Mouse (Mus musculus) stomach, postnatal 0 days (tissue): ENCODE measurements around the gene Mfsd14a. TPM values are rescaled to one million over a fixed set of nuclear protein-coding genes. Genes with fewer than 3 reads are reported as not detected.
A peak's percentile ranks its signal among the peaks of the same experiment; 100 is the strongest.

ENCODE experiments used
- ATAC-seq: fragments of 200-750 bp; cut with Nextera tagmentation; 2 replicates; pipeline ENCODE4 v1.8.0; 2017; ENCODE audit not compliant: low FRiP score, low TSS enrichment
- DNase-seq: peaks from one replicate; pipeline ENCODE4 v3.0.0-alpha.2; 2016; ENCODE audit warnings: low spot score
- H3K27ac ChIP-seq: fragments of 300-500 bp; sonication (generic); replicated peaks from 2 replicates; pipeline ENCODE4 v1.5.1; 2014; ENCODE audit warnings: mild to moderate bottlenecking, control low read depth
- H3K27me3 ChIP-seq: fragments of 300-500 bp; sonication (generic); 2 replicates; pipeline ENCODE4 v1.6.1; 2014; ENCODE audit warnings: low read length; ENCODE audit not compliant: control insufficient read depth, insufficient read depth
- H3K36me3 ChIP-seq: fragments of 300-500 bp; sonication (generic); 2 replicates; pipeline ENCODE4 v1.6.1; 2014; ENCODE audit warnings: low read length, mixed read lengths; ENCODE audit not compliant: control insufficient read depth, insufficient read depth
- H3K4me1 ChIP-seq: fragments of 300-500 bp; sonication (generic); replicated peaks from 2 replicates; pipeline ENCODE4 v1.6.1; 2014; ENCODE audit warnings: antibody characterized with exemption; ENCODE audit not compliant: control insufficient read depth, insufficient read depth
- H3K4me2 ChIP-seq: fragments of 300-500 bp; sonication (generic); replicated peaks from 2 replicates; pipeline ENCODE4 v1.6.1; 2014; ENCODE audit warnings: low read depth, mild to moderate bottlenecking, control low read depth, moderate library complexity
- H3K4me3 ChIP-seq: fragments of 300-500 bp; sonication (generic); 2 replicates; pipeline ENCODE4 v1.5.1; 2014; ENCODE audit warnings: low read depth, low read length, control low read depth
- H3K9ac ChIP-seq: fragments of 300-500 bp; sonication (generic); 2 replicates; pipeline ENCODE4 v1.6.1; 2014; ENCODE audit warnings: mild to moderate bottlenecking, low read length, control low read depth, mixed read lengths
- H3K9me3 ChIP-seq: fragments of 300-500 bp; sonication (generic); 2 replicates; pipeline ENCODE4 v1.6.1; 2016; ENCODE audit warnings: low read length; ENCODE audit not compliant: control insufficient read depth
- CTCF ChIP-seq: IDR thresholded peaks from 2 replicates; pipeline ENCODE4 v1.5.1; 2016; ENCODE audit warnings: antibody characterized with exemption, low read depth, mild to moderate bottlenecking, moderate library complexity
- EP300 ChIP-seq: optimal IDR thresholded peaks from 2 replicates; pipeline ENCODE3; 2016; ENCODE audit warnings: antibody characterized with exemption
- WGBS: fragments of 180-500 bp; shearing (Covaris S2); extraction: QIAGEN DNeasy Blood & Tissue Kit; methylation state at CpG from one replicate; pipeline ENCODE4 v1.1.7; 2014; 5-methylcytosine and 5-hydroxymethylcytosine counted together
- polyA plus RNA-seq: library from polyadenylated mRNA; unstranded; fragments of >200 nt; fragmentation: Nextera tagmentation; extraction: Ambion mirVana; gene quantifications from 2 replicates; pipeline ENCODE4 v1.2.1, GENCODE M21; 2015

Mfsd14a gene
- polyA plus RNA-seq, 1 experiment from 2014 or later, result 50.4 TPM

- TF ChIP-seq EP300 (no peak), CTCF (no peak)
- Histone ChIP-seq H3K4me3 (no peak overlapping the region), H3K36me3 (0 out of 2 replicates have a peak, but pooled peaks cover 2% of the 10 kb centered on the region), H3K9ac (no peak overlapping the region), H3K4me2 (no peak overlapping the region), H3K27ac (0 out of 2 replicates have a peak overlapping the region, but pooled peaks have one; percentile 18), H3K9me3 (no peaks in the 10 kb centered on the region), H3K4me1 (no peaks in the 10 kb centered on the region), H3K27me3 (no peaks in the 10 kb centered on the region)
- WGBS, result 78% methylated on average over 1 of the region's 1 CpGs
- ATAC-seq (peak; percentile 79), DNase-seq (no peak)
Measured at GRCm38 (mm10) chr3:116702647-116703272, 40.3 kb upstream of the Mfsd14a start.

- H3K27me3 ChIP-seq, result no peaks in the 10 kb centered on the region
- H3K9me3 ChIP-seq, result no peaks in the 10 kb centered on the region
- WGBS, result 84% methylated on average over 4 of the region's 4 CpGs
- 0 out of 2 replicates have a peak, but pooled peaks cover 2% of the 10 kb centered on the region for H3K36me3 ChIP-seq
- TF ChIP-seq EP300 (no peak), CTCF (0 out of 2 replicates have a peak, but pooled peaks have one; percentile 5)
- H3K4me2 ChIP-seq, result no peak overlapping the region
- ATAC-seq (no peak), DNase-seq (no peak)
- no peak overlapping the region for H3K9ac ChIP-seq
- H3K27ac ChIP-seq, result no peak overlapping the region
- no peak overlapping the region for H3K4me3 ChIP-seq
- H3K4me1 ChIP-seq, result no peaks in the 10 kb centered on the region
Measured at GRCm38 (mm10) chr3:116701601-116702000, 39.1 kb upstream of the Mfsd14a start.

GRCm38 (mm10) chr3:116698786-116699185 is 36.3 kb upstream of the Mfsd14a start:
- Histone ChIP-seq H3K4me1 (no peaks in the 10 kb centered on the region), H3K4me2 (no peak overlapping the region), H3K4me3 (no peak overlapping the region), H3K9me3 (no peaks in the 10 kb centered on the region), H3K9ac (no peak overlapping the region), H3K36me3 (peaks cover 2% of the 10 kb centered on the region; the same call in 1 of the 2 replicates), H3K27me3 (no peaks in the 10 kb centered on the region), H3K27ac (no peak overlapping the region)
- TF ChIP-seq EP300 (no peak), CTCF (peak; percentile 52)
- 50% methylated on average over 2 of the region's 2 CpGs for WGBS
- ATAC-seq, result no peak
- no peak for DNase-seq

GRCm38 (mm10) chr3:116695666-116695985 is 33.1 kb upstream of the Mfsd14a start:
- H3K27ac ChIP-seq, result no peak overlapping the region
- no peak for DNase-seq
- H3K4me3 ChIP-seq, result no peak overlapping the region
- no peak for ATAC-seq
- no peaks in the 10 kb centered on the region for H3K9me3 ChIP-seq
- TF ChIP-seq CTCF (no peak), EP300 (no peak)
- H3K27me3 ChIP-seq, result no peaks in the 10 kb centered on the region
- no peaks in the 10 kb centered on the region for H3K4me1 ChIP-seq
- peaks cover 2% of the 10 kb centered on the region; the same call in 1 of the 2 replicates for H3K36me3 ChIP-seq
- H3K4me2 ChIP-seq, result no peak overlapping the region
- 82% methylated on average over 2 of the region's 2 CpGs for WGBS
- no peak overlapping the region for H3K9ac ChIP-seq

GRCm38 (mm10) chr3:116694955-116695665 is 32.6 kb upstream of the Mfsd14a start:
- TF ChIP-seq CTCF (no peak), EP300 (no peak)
- no peak overlapping the region for H3K4me2 ChIP-seq
- no peaks in the 10 kb centered on the region for H3K4me1 ChIP-seq
- no peak overlapping the region for H3K9ac ChIP-seq
- ATAC-seq (no peak), DNase-seq (no peak)
- WGBS, result 73% methylated on average over 8 of the region's 8 CpGs
- H3K4me3 ChIP-seq, result no peak overlapping the region
- H3K9me3 ChIP-seq, result no peaks in the 10 kb centered on the region
- peaks cover 2% of the 10 kb centered on the region; the same call in 1 of the 2 replicates for H3K36me3 ChIP-seq
- no peaks in the 10 kb centered on the region for H3K27me3 ChIP-seq
- no peak overlapping the region for H3K27ac ChIP-seq

- no peak for TF ChIP-seq EP300
- TF ChIP-seq CTCF, result no peak
- Histone ChIP-seq H3K4me2 (no peak overlapping the region), H3K36me3 (no peaks in the 10 kb centered on the region; the same call in 1 of the 2 replicates), H3K9ac (no peak overlapping the region), H3K9me3 (no peaks in the 10 kb centered on the region), H3K27me3 (no peaks in the 10 kb centered on the region), H3K4me1 (no peaks in the 10 kb centered on the region), H3K27ac (no peak overlapping the region), H3K4me3 (no peak overlapping the region)
- 88% methylated on average over 3 of the region's 3 CpGs for WGBS
- ATAC-seq (no peak), DNase-seq (no peak)
Measured at GRCm38 (mm10) chr3:116694312-116694711, 31.8 kb upstream of the Mfsd14a start.
